Mouse (Mus musculus): ENCODE measurements around the gene A030014E15Rik. TPM values are rescaled to one million over a fixed set of nuclear protein-coding genes. Genes with fewer than 3 reads are reported as not detected.

The A030014E15Rik gene
- polyA plus RNA-seq (2014; fragmentation: Illumina TruSeq; extraction: RNeasy Lipid Tissue Mini Kit (QIAGEN cat#74804); ENCODE audit: low replicate concordance), result not detected

DNA sequence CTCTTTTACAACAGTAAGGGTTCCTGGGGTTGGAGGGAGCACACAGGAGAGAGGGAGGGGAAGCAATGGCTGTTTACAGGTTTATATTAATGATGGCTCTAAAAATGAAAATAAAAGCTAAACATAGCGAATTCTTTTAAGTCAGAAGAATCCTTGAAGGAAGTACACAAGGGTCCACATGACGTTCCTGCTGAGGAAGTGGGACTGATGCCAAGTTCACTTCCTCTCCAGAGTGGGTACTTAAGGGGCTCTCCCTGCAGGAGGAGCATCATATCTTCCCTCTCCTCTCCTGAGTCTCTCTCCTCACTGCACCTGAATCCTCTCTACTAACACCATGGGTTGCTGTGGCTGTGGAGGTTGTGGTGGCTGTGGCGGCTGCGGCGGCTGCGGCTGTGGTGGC, at the start of gene A030014E15Rik:
A030014E15Rik (plus strand) TSS at position 268 of the 400 bp plus-strand sequence.

DNA sequence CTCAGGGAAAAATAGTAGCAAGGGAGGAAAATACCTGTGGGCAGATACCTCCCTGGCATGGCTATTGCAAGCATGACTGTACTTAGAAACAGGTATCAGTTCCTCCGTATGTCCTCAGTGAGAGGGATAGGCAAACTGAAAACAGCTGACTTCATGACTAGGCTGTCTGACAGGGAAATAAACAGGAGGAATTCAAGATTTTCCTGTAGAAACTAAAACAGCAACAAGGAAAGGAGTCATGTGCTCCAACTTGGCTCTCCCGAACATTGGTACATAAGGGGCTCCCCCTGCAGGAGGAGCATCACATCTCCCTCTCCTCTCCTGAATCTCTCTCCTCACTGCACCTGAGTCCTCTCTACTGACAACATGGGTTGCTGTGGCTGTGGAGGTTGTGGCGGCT, 11.7 kb upstream of the A030014E15Rik start, which contains the start of gene A030005L19Rik:
A030005L19Rik (plus strand) TSS at position 301 of the 400 bp plus-strand sequence.

GRCm38 (mm10) chr1:82931326-82931725, 6.6 kb downstream of the A030014E15Rik start, which contains the start of gene Gm6217:
Gm6217 (minus strand) TSS chr1:82931399.

GRCm38 (mm10) chr1:82943295-82943694, 18.6 kb downstream of the A030014E15Rik start, which contains the start of gene A030003K21Rik:
A030003K21Rik (minus strand) TSS chr1:82943388.

GRCm38 (mm10) chr1:82955913-82956312, 31.2 kb downstream of the A030014E15Rik start, which contains the start of gene Gm7544:
Gm7544 (minus strand) TSS chr1:82956013.

GRCm38 (mm10) chr1:82959870-82960385, 35.2 kb downstream of the A030014E15Rik start, which contains the start of gene Gm47955:
Gm47955 (plus strand) TSS chr1:82960286.

Other genes starting within 250 kb of the A030014E15Rik start
- 215 TPM for gene Mff, start 200.0 kb upstream of the A030014E15Rik start, polyA plus RNA-seq (2014; fragmentation: Illumina TruSeq; extraction: RNeasy Lipid Tissue Mini Kit (QIAGEN cat#74804); ENCODE audit: low replicate concordance)
- gene Tm4sf20, start 156.5 kb upstream of the A030014E15Rik start, polyA plus RNA-seq (2014; fragmentation: Illumina TruSeq; extraction: RNeasy Lipid Tissue Mini Kit (QIAGEN cat#74804); ENCODE audit: low replicate concordance), result 1,040 TPM
- gene Gm47791, start 153.7 kb upstream of the A030014E15Rik start, polyA plus RNA-seq (2014; fragmentation: Illumina TruSeq; extraction: RNeasy Lipid Tissue Mini Kit (QIAGEN cat#74804); ENCODE audit: low replicate concordance), result not detected
- 110 TPM for gene Agfg1, start 85.4 kb upstream of the A030014E15Rik start, polyA plus RNA-seq (2014; fragmentation: Illumina TruSeq; extraction: RNeasy Lipid Tissue Mini Kit (QIAGEN cat#74804); ENCODE audit: low replicate concordance)
- 3.6 TPM for gene A030005L19Rik, start 11.6 kb upstream of the A030014E15Rik start, polyA plus RNA-seq (2014; fragmentation: Illumina TruSeq; extraction: RNeasy Lipid Tissue Mini Kit (QIAGEN cat#74804); ENCODE audit: low replicate concordance)
- gene Gm6217, start 6.5 kb downstream of the A030014E15Rik start, polyA plus RNA-seq (2014; fragmentation: Illumina TruSeq; extraction: RNeasy Lipid Tissue Mini Kit (QIAGEN cat#74804); ENCODE audit: low replicate concordance), result not detected
- not detected for gene A030003K21Rik, start 18.5 kb downstream of the A030014E15Rik start, polyA plus RNA-seq (2014; fragmentation: Illumina TruSeq; extraction: RNeasy Lipid Tissue Mini Kit (QIAGEN cat#74804); ENCODE audit: low replicate concordance)
- not detected for gene Gm7544, start 31.1 kb downstream of the A030014E15Rik start, polyA plus RNA-seq (2014; fragmentation: Illumina TruSeq; extraction: RNeasy Lipid Tissue Mini Kit (QIAGEN cat#74804); ENCODE audit: low replicate concordance)
- gene Gm47955, start 35.4 kb downstream of the A030014E15Rik start, polyA plus RNA-seq (2014; fragmentation: Illumina TruSeq; extraction: RNeasy Lipid Tissue Mini Kit (QIAGEN cat#74804); ENCODE audit: low replicate concordance), result not detected
- gene Gm47959, start 75.6 kb downstream of the A030014E15Rik start, polyA plus RNA-seq (2014; fragmentation: Illumina TruSeq; extraction: RNeasy Lipid Tissue Mini Kit (QIAGEN cat#74804); ENCODE audit: low replicate concordance), result not detected
- 37.9 TPM for gene Slc19a3, start 113.5 kb downstream of the A030014E15Rik start, polyA plus RNA-seq (2014; fragmentation: Illumina TruSeq; extraction: RNeasy Lipid Tissue Mini Kit (QIAGEN cat#74804); ENCODE audit: low replicate concordance)
- not detected for gene Krtap28-10, start 117.6 kb downstream of the A030014E15Rik start, polyA plus RNA-seq (2014; fragmentation: Illumina TruSeq; extraction: RNeasy Lipid Tissue Mini Kit (QIAGEN cat#74804); ENCODE audit: low replicate concordance)
- not detected for gene Gm47969, start 120.0 kb downstream of the A030014E15Rik start, polyA plus RNA-seq (2014; fragmentation: Illumina TruSeq; extraction: RNeasy Lipid Tissue Mini Kit (QIAGEN cat#74804); ENCODE audit: low replicate concordance)
- gene A030005K14Rik, start 134.5 kb downstream of the A030014E15Rik start, polyA plus RNA-seq (2014; fragmentation: Illumina TruSeq; extraction: RNeasy Lipid Tissue Mini Kit (QIAGEN cat#74804); ENCODE audit: low replicate concordance), result not detected
- gene Krtap28-13, start 136.0 kb downstream of the A030014E15Rik start, polyA plus RNA-seq (2014; fragmentation: Illumina TruSeq; extraction: RNeasy Lipid Tissue Mini Kit (QIAGEN cat#74804); ENCODE audit: low replicate concordance), result not detected
- 13.9 TPM for gene Ccl20, start 191.8 kb downstream of the A030014E15Rik start, polyA plus RNA-seq (2014; fragmentation: Illumina TruSeq; extraction: RNeasy Lipid Tissue Mini Kit (QIAGEN cat#74804); ENCODE audit: low replicate concordance)
- not detected for gene Daw1, start 234.8 kb downstream of the A030014E15Rik start, polyA plus RNA-seq (2014; fragmentation: Illumina TruSeq; extraction: RNeasy Lipid Tissue Mini Kit (QIAGEN cat#74804); ENCODE audit: low replicate concordance)

All from small intestine, adult 10 weeks (tissue).